Mouse (Mus musculus) macrophage (primary cell): Measurements from ENCODE around the gene Rufy1. TPM values are rescaled to one million over a fixed set of nuclear protein-coding genes. Genes with fewer than 3 reads are reported as not detected.
A peak's percentile ranks its signal among the peaks of the same experiment; 100 is the strongest.

Experiments used
- H3K27ac ChIP-seq: fragments of 350-480 bp; formaldehyde crosslinking; 2 replicates; pipeline ENCODE4 v1.9.0; 2021
- H3K36me3 ChIP-seq: fragments of 350-480 bp; formaldehyde crosslinking; 2 replicates; pipeline ENCODE4 v1.9.0; 2021; ENCODE audit errors: inconsistent target
- H3K4me3 ChIP-seq: fragments of 350-480 bp; formaldehyde crosslinking; 2 replicates; pipeline ENCODE4 v1.9.0; 2021; ENCODE audit errors: inconsistent target
- H3K79me2 ChIP-seq: fragments of 350-480 bp; formaldehyde crosslinking; 2 replicates; pipeline ENCODE4 v1.9.0; 2021; ENCODE audit errors: inconsistent target
- WGBS: methylation state at CpG from one replicate; pipeline ENCODE4 v1.1.7; 2026; ENCODE audit warnings: inconsistent platforms; ENCODE audit not compliant: missing documents; 5-methylcytosine and 5-hydroxymethylcytosine counted together
- polyA plus RNA-seq: library from polyadenylated mRNA; stranded (reverse); fragments of 250-400 nt; gene quantifications from 3 replicates; pipeline ENCODE4 v1.2.4, GENCODE M21; 2018; ENCODE audit warnings: inconsistent platforms

The Rufy1 gene
- polyA plus RNA-seq, 1 experiment from 2014 or later = 75.9 TPM

DNA sequence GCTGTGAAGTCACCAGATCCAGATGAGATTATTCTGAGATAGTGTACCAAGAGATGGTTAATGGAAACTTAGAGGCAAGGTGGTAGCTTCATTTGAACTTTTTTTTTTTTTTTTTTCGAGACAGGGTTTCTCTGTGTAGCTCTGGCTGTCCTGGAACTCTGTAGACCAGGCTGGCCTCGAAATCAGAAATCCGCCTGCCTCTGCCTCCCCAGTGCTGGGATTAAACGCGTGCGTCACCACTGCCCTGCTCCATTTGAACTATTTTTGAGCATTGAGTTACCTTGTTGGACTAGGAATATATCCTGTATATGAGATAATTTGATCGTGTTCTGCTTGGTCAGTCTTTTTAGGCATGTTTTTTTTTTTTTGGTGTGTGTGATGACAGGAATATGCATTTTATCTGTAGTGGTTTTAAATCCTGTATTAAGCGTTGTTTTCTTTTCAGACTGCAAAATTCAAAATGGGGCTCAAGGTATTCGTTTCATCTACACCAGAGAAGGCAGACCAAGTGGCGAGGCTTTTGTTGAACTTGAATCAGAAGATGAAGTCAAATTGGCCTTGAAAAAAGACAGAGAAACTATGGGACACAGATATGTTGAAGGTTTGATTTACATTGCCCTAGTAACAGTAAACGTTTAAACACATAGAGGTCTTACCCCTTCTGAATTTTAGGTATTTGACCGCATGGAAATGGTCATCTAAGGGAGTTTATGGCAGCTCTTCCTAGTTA lies 51.7 kb downstream of the Rufy1 start:
- Histone ChIP-seq H3K27ac (peak overlapping the region; percentile 25), H3K36me3 (peaks cover 39% of the 10 kb centered on the region), H3K4me3 (peak overlapping the region; percentile 53), H3K79me2 (peaks cover 58% of the 10 kb centered on the region)
- WGBS = 48% methylated on average over 12 of the region's 12 CpGs

- Histone ChIP-seq H3K36me3 (peaks cover 28% of the 10 kb centered on the region), H3K27ac (peak overlapping the region; percentile 89), H3K4me3 (peak overlapping the region; percentile 53), H3K79me2 (peaks cover 47% of the 10 kb centered on the region)
- under 1% methylated on average over 65 of the region's 71 CpGs for WGBS
Observed at GRCm38 (mm10) chr11:50377892-50378684, 52.8 kb downstream of the Rufy1 start.

DNA sequence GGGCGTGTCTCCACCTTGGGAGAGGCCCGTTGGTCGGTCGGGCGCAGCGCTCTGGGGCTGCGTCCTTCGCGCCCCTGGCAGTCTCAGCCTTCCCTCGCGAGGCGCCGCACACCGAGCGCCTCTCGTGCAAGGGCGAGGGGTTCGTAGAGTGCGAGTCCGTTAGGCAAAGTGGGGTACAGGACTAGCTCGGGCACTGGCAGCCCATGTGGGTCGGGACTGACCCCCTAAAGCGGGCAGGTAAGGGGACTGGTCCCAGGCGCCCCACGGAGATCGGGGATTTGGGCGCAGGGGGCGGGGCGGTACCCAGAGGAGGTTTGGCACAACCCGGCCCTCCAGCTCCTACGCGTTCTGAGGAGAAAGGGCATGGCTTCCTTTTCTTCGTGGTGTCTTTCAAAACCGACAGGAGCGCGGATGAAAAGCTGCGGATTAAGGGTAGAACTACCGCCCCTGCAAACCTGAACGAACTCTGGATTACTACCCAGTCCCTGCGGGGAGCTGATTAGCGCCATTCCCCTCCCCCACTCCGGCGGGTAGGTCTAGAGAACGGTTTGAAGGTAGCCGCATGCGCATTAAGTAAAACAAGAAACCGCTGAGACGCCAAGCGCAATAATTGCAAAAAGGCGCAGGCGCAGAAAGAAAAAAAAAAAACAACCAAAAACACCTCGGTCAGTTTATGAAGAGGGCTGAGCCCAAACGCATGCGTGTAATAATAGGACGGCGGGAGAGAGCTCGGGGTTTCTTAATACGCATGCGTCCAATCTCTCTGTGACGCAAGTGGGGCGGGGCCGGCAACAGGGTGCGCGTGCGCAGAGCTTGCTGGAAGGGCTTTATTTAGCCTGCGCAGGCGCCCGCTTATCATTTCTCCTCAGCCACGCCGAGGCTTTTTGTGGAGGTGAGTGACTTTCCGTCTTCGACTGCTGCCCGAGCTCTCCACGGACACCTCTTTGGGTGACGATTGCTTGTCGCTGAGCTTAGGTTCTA lies 53.7 kb downstream of the Rufy1 start, which contains the start of gene Hnrnph1:
Gene Hnrnph1, plus strand, starts transcription at position 80 of the 981 bp plus-strand sequence.
- Histone ChIP-seq H3K79me2 (peaks cover 38% of the 10 kb centered on the region), H3K4me3 (peak within 1 kb of the TSS; percentile 53), H3K36me3 (peaks cover 19% of the 10 kb centered on the region), H3K27ac (peak within 1 kb of the TSS; percentile 89)
- WGBS = 1% methylated on average over 72 of the region's 76 CpGs

DNA sequence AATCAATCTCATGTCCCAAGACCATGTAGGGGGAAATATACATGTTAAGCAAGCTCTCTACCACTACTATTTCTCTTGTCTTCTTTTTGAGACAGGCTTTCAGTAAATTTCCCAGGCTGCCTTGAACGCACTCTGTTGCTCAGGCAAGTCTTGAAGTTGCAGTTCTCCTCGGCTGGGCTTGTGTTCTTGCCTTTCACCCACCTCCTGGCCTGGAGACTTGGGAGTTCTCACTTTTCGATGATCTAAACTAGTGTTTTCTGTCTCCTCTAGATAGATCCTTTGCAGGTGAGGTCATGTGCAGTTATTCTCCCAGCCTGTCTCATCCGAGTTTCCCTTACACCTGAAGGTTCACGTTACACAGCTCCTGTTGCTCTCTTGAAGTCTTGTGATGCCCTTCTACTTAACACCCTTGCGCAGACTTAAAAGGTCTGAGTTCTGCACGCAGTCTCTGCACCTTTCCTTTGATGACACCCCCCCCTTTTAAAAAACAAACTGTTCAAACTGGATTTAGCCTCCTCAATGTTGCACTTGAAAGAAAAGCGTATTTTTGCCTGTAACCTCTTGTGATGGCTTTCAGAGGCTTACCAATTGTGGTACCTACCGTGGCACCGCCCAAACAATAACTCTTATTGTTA lies 54.7 kb downstream of the Rufy1 start:
- 0 out of 2 replicates have a peak, but pooled peaks cover 9% of the 10 kb centered on the region for H3K36me3 ChIP-seq
- peak overlapping the region; percentile 53 for H3K4me3 ChIP-seq
- peaks cover 29% of the 10 kb centered on the region for H3K79me2 ChIP-seq
- WGBS = 43% methylated on average over 10 of the region's 10 CpGs
- H3K27ac ChIP-seq = peak overlapping the region; percentile 89

GRCm38 (mm10) chr11:50375421-50375820 lies 55.5 kb downstream of the Rufy1 start:
- WGBS = 95% methylated on average over 5 of the region's 5 CpGs
- Histone ChIP-seq H3K79me2 (peaks cover 21% of the 10 kb centered on the region), H3K4me3 (no peak overlapping the region), H3K27ac (no peak overlapping the region), H3K36me3 (0 out of 2 replicates have a peak, but pooled peaks cover 9% of the 10 kb centered on the region)

DNA sequence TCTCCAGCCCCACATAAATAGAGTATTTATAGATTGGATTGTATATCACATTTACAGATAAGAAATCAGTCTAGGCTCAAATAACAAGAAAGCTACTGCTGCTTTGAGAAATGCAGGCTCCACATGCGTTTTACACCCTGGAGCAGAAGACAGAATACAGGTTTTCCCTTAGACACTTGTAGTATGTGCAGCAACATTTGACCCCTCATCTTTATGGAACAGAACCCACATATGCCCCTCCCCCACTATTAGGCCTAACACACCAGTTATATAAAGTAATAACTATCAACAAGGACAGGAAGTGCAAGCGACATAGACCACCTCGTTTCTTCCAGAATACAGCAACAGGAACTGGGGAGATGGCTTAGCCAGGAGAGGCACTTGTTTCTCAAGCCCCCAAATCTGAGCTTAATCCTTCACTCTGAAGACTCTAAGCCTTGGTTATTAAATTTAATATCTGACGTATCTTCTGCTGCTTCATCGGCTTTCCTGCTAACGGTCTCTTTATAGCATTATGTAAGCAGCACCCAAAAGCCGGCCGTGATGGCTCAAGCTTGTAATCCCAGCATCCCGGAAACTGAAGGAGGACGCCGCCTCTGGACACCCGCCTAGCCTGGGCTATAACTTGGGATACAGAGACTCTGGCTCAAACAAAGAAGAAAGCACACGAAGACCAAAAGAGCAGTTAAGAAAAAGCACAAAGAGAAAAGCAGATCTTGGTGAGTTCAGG lies 56.5 kb downstream of the Rufy1 start:
- Histone ChIP-seq H3K36me3 (0 out of 2 replicates have a peak, but pooled peaks cover 2% of the 10 kb centered on the region), H3K4me3 (no peak overlapping the region), H3K27ac (no peak overlapping the region), H3K79me2 (peaks cover 11% of the 10 kb centered on the region)
- 93% methylated on average over 13 of the region's 13 CpGs for WGBS

GRCm38 (mm10) chr11:50373621-50374020 lies 57.3 kb downstream of the Rufy1 start:
- H3K27ac ChIP-seq = no peak overlapping the region
- no peak overlapping the region for H3K4me3 ChIP-seq
- H3K36me3 ChIP-seq = no peaks in the 10 kb centered on the region
- 100% methylated on average over 1 of the region's 1 CpGs for WGBS
- H3K79me2 ChIP-seq = peaks cover 3% of the 10 kb centered on the region

GRCm38 (mm10) chr11:50373086-50373485 lies 57.8 kb downstream of the Rufy1 start:
- Histone ChIP-seq H3K4me3 (no peak overlapping the region), H3K27ac (no peak overlapping the region), H3K36me3 (no peaks in the 10 kb centered on the region), H3K79me2 (no peaks in the 10 kb centered on the region)

DNA sequence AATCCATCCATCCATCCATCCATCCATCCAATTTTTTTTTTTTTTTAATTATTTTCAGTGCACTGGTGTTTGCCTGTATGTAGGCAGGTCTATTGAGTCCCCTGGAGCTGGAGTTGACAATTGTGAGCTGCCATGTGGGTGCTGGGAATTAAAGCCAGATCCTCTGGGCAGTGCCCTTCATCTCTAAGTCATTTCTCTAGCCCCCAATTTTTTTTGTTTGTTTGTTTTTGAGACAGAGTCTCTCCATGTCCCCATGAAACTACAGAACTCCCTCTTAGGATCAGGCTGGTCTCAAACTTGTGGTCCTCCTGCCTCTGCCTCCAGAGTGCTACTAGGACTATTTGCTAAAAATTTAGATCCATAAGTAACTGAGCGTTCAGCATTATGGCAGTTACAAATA lies 59.0 kb downstream of the Rufy1 start:
- no peaks in the 10 kb centered on the region for H3K36me3 ChIP-seq
- 100% methylated on average over 1 of the region's 1 CpGs for WGBS
- no peaks in the 10 kb centered on the region for H3K79me2 ChIP-seq
- no peak overlapping the region for H3K4me3 ChIP-seq
- H3K27ac ChIP-seq = no peak overlapping the region

DNA sequence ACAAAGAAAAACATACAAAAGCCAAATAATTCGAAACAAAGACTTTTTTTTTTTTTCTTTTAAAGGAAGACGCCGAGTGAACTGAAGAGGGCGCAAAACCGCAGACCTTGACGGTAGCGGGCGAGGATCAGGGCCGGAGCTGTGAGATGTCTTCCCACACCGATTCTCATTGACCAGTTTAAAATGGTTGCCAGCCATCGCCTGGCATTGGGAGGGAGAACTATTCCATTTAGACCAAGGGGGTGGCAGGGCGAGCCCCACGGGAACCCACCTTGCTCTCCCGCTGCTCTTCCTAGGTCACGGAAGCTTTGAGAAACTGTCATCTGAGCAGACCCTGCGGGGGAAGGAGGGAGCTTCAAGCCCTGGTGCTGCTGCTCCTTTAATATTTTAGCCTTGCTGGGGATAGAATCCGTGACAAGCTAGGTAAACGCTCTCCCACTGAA lies 59.5 kb downstream of the Rufy1 start:
- H3K27ac ChIP-seq = no peak overlapping the region
- no peaks in the 10 kb centered on the region for H3K79me2 ChIP-seq
- H3K36me3 ChIP-seq = no peaks in the 10 kb centered on the region
- no peak overlapping the region for H3K4me3 ChIP-seq
- WGBS = 9% methylated on average over 18 of the region's 18 CpGs

- Histone ChIP-seq H3K79me2 (no peaks in the 10 kb centered on the region), H3K27ac (no peak overlapping the region), H3K4me3 (no peak overlapping the region), H3K36me3 (no peaks in the 10 kb centered on the region)
- 90% methylated on average over 4 of the region's 4 CpGs for WGBS
Observed at GRCm38 (mm10) chr11:50370969-50371368, 60.0 kb downstream of the Rufy1 start.

- no peaks in the 10 kb centered on the region for H3K36me3 ChIP-seq
- H3K27ac ChIP-seq = peak overlapping the region; percentile 50
- no peaks in the 10 kb centered on the region for H3K79me2 ChIP-seq
- no peak overlapping the region for H3K4me3 ChIP-seq
- 57% methylated on average over 5 of the region's 5 CpGs for WGBS
Observed at GRCm38 (mm10) chr11:50369360-50369911, 61.5 kb downstream of the Rufy1 start.

DNA sequence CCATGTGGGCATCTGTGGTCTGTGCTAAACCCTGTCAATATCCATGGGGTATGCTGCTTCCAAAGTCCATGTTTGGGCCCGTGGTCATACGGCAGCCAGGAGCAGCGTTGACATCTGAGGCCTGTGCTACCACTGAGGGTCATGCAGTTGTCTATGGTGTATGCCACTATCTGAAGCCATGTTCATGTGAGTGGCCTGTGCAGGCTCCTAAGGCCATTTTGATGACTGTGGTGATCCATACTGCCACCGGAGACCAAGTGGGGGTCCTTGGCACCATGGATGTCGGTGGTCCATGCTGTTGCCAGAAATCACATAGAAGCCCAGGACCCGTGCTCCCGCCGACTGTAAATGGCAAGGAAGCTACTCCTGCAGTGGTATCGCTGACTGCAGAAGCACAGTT lies 63.4 kb downstream of the Rufy1 start:
- H3K4me3 ChIP-seq = no peak overlapping the region
- no peaks in the 10 kb centered on the region for H3K79me2 ChIP-seq
- WGBS = 97% methylated on average over 9 of the region's 9 CpGs
- H3K36me3 ChIP-seq = no peaks in the 10 kb centered on the region
- no peak overlapping the region for H3K27ac ChIP-seq
